Mouse (Mus musculus) liver, embryonic 13.5 days (tissue): ENCODE measurements at regions not wholly inside any gene's neighbourhood (a gene's known extent, or its start where the extent isn't known, plus 50 kb on each side); places are given as distances from the start of the nearest gene placed in this dataset.

Experiments
- ATAC-seq: fragments of 200-750 bp; cut with Nextera tagmentation; 2 replicates; pipeline ENCODE4 v1.8.0; 2017; ENCODE audit warnings: low read depth, mild to moderate bottlenecking, moderate number of reproducible peaks, moderate library complexity
- DNase-seq: peaks from one replicate; pipeline ENCODE4 v3.0.0; 2022
- H3K27ac ChIP-seq: fragments of 300-500 bp; sonication (generic); 2 replicates; pipeline ENCODE4 v1.5.1; 2015; ENCODE audit warnings: moderate library complexity, mild to moderate bottlenecking, inconsistent platforms
- H3K27me3 ChIP-seq: fragments of 300-500 bp; sonication (generic); 2 replicates; pipeline ENCODE4 v1.6.1; 2015; ENCODE audit warnings: mild to moderate bottlenecking, inconsistent platforms
- H3K36me3 ChIP-seq: fragments of 300-500 bp; sonication (generic); 2 replicates; pipeline ENCODE4 v1.6.1; 2015; ENCODE audit warnings: mild to moderate bottlenecking, inconsistent platforms
- H3K4me1 ChIP-seq: fragments of 300-500 bp; sonication (generic); replicated peaks from 2 replicates; pipeline ENCODE4 v1.6.1; 2015; ENCODE audit warnings: inconsistent platforms
- H3K4me2 ChIP-seq: fragments of 300-500 bp; sonication (generic); 2 replicates; pipeline ENCODE4 v1.6.1; 2015; ENCODE audit warnings: inconsistent platforms, mild to moderate bottlenecking, moderate library complexity
- H3K4me3 ChIP-seq: fragments of 300-500 bp; sonication (generic); replicated peaks from 2 replicates; pipeline ENCODE4 v1.5.1; 2015; ENCODE audit warnings: mild to moderate bottlenecking, inconsistent platforms
- H3K9ac ChIP-seq: fragments of 300-500 bp; sonication (generic); 2 replicates; pipeline ENCODE4 v1.6.1; 2015; ENCODE audit warnings: mild to moderate bottlenecking, inconsistent platforms
- H3K9me3 ChIP-seq: fragments of 300-500 bp; sonication (generic); replicated peaks from 2 replicates; pipeline ENCODE4 v1.6.1; 2016; ENCODE audit warnings: inconsistent platforms
- WGBS: fragments of 180-500 bp; shearing (Covaris S2); methylation state at CpG from one replicate; pipeline ENCODE4 v1.1.7; 2015; ENCODE audit not compliant: insufficient replicate concordance; 5-methylcytosine and 5-hydroxymethylcytosine counted together

- no peak overlapping the region for H3K4me2 ChIP-seq
- no peak overlapping the region for H3K27ac ChIP-seq
- WGBS = 72% methylated on average over 7 of the region's 7 CpGs
- DNase-seq (no peak), ATAC-seq (no peak)
- no peak overlapping the region for H3K4me3 ChIP-seq
- no peaks in the 10 kb centered on the region for H3K4me1 ChIP-seq
- H3K27me3 ChIP-seq = no peaks in the 10 kb centered on the region
- H3K36me3 ChIP-seq = no peaks in the 10 kb centered on the region
- no peaks in the 10 kb centered on the region for H3K9me3 ChIP-seq
- H3K9ac ChIP-seq = no peak overlapping the region
Measured at GRCm38 (mm10) chr2:79060320-79060719, 192.4 kb downstream of the Ube2e3 start.

DNA sequence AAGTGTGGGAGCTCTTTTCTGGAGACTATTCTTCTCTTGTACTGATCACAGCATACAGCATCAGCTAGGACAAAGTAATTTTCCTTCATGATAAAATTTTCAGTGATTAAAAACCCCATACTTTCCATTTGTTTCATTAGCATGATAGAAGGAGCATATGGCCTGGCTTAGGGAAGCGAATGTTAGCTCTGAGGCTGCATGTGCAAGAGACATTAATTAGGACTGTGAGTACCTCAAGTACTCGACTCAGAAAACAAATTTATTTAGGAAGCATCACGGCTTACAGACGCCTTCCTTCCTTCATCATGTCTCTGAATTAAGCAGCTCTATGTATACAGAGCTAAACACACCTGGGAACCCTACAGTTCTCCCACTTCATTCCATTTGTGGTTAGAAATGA, 193.6 kb upstream of the Itga4 start:
- DNase-seq = no peak
- H3K36me3 ChIP-seq = no peaks in the 10 kb centered on the region
- no peaks in the 10 kb centered on the region for H3K4me1 ChIP-seq
- H3K9me3 ChIP-seq = no peaks in the 10 kb centered on the region
- no peaks in the 10 kb centered on the region for H3K27me3 ChIP-seq
- ATAC-seq = no peak
- H3K4me2 ChIP-seq = no peak overlapping the region
- 67% methylated on average over 4 of the region's 4 CpGs for WGBS
- H3K4me3 ChIP-seq = no peak overlapping the region
- no peak overlapping the region for H3K9ac ChIP-seq
- H3K27ac ChIP-seq = no peak overlapping the region

GRCm38 (mm10) chr2:79062196-79062636, 193.0 kb upstream of the Itga4 start:
- no peak overlapping the region for H3K27ac ChIP-seq
- no peaks in the 10 kb centered on the region for H3K4me1 ChIP-seq
- ATAC-seq (no peak), DNase-seq (no peak)
- 67% methylated on average over 6 of the region's 6 CpGs for WGBS
- H3K9ac ChIP-seq = no peak overlapping the region
- no peak overlapping the region for H3K4me3 ChIP-seq
- H3K4me2 ChIP-seq = no peak overlapping the region
- no peaks in the 10 kb centered on the region for H3K36me3 ChIP-seq
- H3K9me3 ChIP-seq = no peaks in the 10 kb centered on the region
- no peaks in the 10 kb centered on the region for H3K27me3 ChIP-seq

DNA sequence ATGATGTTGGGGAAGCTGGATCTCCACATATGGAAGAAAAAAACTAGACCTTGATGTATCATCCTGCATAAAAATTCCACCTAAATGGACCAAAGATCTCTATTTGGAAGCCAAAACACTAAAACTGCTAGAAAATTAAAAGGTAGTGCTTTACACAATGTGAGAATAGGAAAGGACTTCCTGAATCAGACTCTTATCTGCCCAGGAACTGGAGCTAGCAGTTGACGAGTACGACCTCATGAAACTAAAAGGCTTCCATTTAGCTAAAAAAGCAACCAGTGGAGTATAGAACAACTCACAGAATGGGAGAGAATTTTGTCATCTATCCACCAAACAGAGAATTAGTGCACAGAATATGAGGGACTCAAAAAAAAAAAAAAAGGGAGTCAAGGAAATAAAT, 191.6 kb upstream of the Itga4 start:
- DNase-seq (no peak), ATAC-seq (no peak)
- H3K4me3 ChIP-seq = no peak overlapping the region
- no peak overlapping the region for H3K9ac ChIP-seq
- H3K4me2 ChIP-seq = no peak overlapping the region
- WGBS = 31% methylated on average over 2 of the region's 2 CpGs
- H3K36me3 ChIP-seq = no peaks in the 10 kb centered on the region
- no peaks in the 10 kb centered on the region for H3K4me1 ChIP-seq
- H3K27me3 ChIP-seq = no peaks in the 10 kb centered on the region
- no peak overlapping the region for H3K27ac ChIP-seq
- no peaks in the 10 kb centered on the region for H3K9me3 ChIP-seq

GRCm38 (mm10) chr2:79065321-79065720, 189.9 kb upstream of the Itga4 start:
- Histone ChIP-seq H3K9me3 (no peaks in the 10 kb centered on the region), H3K4me1 (no peaks in the 10 kb centered on the region), H3K27ac (no peak overlapping the region), H3K9ac (no peak overlapping the region), H3K4me2 (no peak overlapping the region), H3K36me3 (no peaks in the 10 kb centered on the region), H3K27me3 (no peaks in the 10 kb centered on the region), H3K4me3 (no peak overlapping the region)
- DNase-seq = no peak
- no peak for ATAC-seq
- WGBS = 51% methylated on average over 1 of the region's 1 CpGs

DNA sequence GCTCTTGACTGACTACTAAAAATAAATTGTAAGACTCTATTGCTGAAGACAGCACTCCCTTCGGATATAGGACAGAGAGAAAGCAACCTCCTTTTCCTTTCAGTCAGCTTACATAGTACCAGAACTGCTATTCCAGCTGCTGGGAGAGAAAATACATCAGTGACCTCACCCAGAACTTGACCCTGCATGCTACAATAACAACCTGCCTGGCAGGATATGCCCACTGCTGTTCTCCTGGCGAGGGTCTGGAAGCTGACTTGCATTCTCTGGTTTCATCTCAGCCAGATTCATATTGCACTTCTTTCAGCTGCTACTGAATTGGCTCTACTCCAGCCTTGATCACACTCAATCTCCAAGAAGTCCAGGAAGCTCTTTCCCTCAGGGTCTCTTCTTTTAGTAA, 179.1 kb upstream of the Itga4 start:
- no peak for ATAC-seq
- H3K4me3 ChIP-seq = no peak overlapping the region
- no peaks in the 10 kb centered on the region for H3K27me3 ChIP-seq
- no peaks in the 10 kb centered on the region for H3K9me3 ChIP-seq
- no peak for DNase-seq
- no peaks in the 10 kb centered on the region; the same call in 1 of the 2 replicates for H3K4me1 ChIP-seq
- no peak overlapping the region for H3K27ac ChIP-seq
- H3K9ac ChIP-seq = no peak overlapping the region
- 52% methylated on average over 2 of the region's 2 CpGs for WGBS
- no peaks in the 10 kb centered on the region for H3K36me3 ChIP-seq
- no peak overlapping the region for H3K4me2 ChIP-seq

- no peak for ATAC-seq
- WGBS = 44% methylated on average over 5 of the region's 5 CpGs
- H3K27me3 ChIP-seq = no peaks in the 10 kb centered on the region
- no peak overlapping the region for H3K4me3 ChIP-seq
- no peak overlapping the region for H3K27ac ChIP-seq
- H3K9me3 ChIP-seq = no peaks in the 10 kb centered on the region
- no peak overlapping the region for H3K9ac ChIP-seq
- H3K4me1 ChIP-seq = peaks cover 13% of the 10 kb centered on the region
- no peak for DNase-seq
- no peaks in the 10 kb centered on the region for H3K36me3 ChIP-seq
- no peak overlapping the region for H3K4me2 ChIP-seq
Measured at GRCm38 (mm10) chr2:79078836-79079394, 176.3 kb upstream of the Itga4 start.

DNA sequence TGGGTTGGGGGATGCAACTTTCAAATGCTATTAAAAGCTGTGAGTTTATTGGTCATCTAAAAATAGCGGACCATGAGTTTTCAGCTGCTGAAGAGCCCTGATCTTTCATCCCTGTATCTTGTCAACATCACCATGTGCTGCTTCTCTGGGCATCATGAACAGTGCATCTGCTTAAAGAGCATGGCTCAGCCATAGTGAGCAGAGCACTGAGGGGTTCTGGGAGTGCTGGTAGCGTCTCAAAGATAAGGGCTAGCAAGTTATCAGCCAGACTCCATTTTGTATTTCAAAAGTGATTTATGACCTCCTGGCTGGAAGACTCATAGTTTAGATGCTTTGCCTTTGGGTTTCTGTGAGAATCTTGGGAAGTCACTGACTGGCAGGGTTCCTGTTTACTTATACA, 173.5 kb upstream of the Itga4 start:
- DNase-seq (no peak), ATAC-seq (no peak)
- H3K9ac ChIP-seq = no peak overlapping the region
- H3K4me2 ChIP-seq = no peak overlapping the region
- 55% methylated on average over 2 of the region's 2 CpGs for WGBS
- no peak overlapping the region for H3K27ac ChIP-seq
- no peak overlapping the region for H3K4me3 ChIP-seq
- H3K27me3 ChIP-seq = no peaks in the 10 kb centered on the region
- H3K9me3 ChIP-seq = no peaks in the 10 kb centered on the region
- H3K36me3 ChIP-seq = no peaks in the 10 kb centered on the region
- peaks cover 20% of the 10 kb centered on the region for H3K4me1 ChIP-seq

- WGBS = 82% methylated on average over 4 of the region's 4 CpGs
- peaks cover 30% of the 10 kb centered on the region for H3K4me1 ChIP-seq
- no peak overlapping the region for H3K9ac ChIP-seq
- H3K4me3 ChIP-seq = no peak overlapping the region
- no peaks in the 10 kb centered on the region for H3K36me3 ChIP-seq
- DNase-seq (no peak), ATAC-seq (no peak)
- no peak overlapping the region for H3K4me2 ChIP-seq
- no peaks in the 10 kb centered on the region for H3K9me3 ChIP-seq
- no peak overlapping the region for H3K27ac ChIP-seq
- no peaks in the 10 kb centered on the region for H3K27me3 ChIP-seq
Measured at GRCm38 (mm10) chr2:79086280-79086679, 168.9 kb upstream of the Itga4 start.

GRCm38 (mm10) chr2:79086857-79087578, 168.2 kb upstream of the Itga4 start:
- peak overlapping the region; percentile 41 for H3K4me2 ChIP-seq
- DNase-seq = no peak

GRCm38 (mm10) chr2:79087600-79088205, 167.5 kb upstream of the Itga4 start:
- DNase-seq (no peak), ATAC-seq (no peak)
- Histone ChIP-seq H3K9me3 (no peaks in the 10 kb centered on the region), H3K27me3 (no peaks in the 10 kb centered on the region), H3K9ac (no peak overlapping the region), H3K4me3 (0 out of 2 replicates have a peak overlapping the region, but pooled peaks have one; percentile 8), H3K4me1 (peaks cover 19% of the 10 kb centered on the region), H3K27ac (no peak overlapping the region), H3K4me2 (peak overlapping the region; percentile 41), H3K36me3 (no peaks in the 10 kb centered on the region)
- 63% methylated on average over 9 of the region's 9 CpGs for WGBS

More at GRCm38 (mm10) chr2:79086857-79087578, 168.2 kb upstream of the Itga4 start:
- 0 out of 2 replicates have a peak overlapping the region, but pooled peaks have one; percentile 8 for H3K4me3 ChIP-seq
- no peak for ATAC-seq
- WGBS = 27% methylated on average over 9 of the region's 9 CpGs
- H3K9me3 ChIP-seq = no peaks in the 10 kb centered on the region
- no peaks in the 10 kb centered on the region for H3K36me3 ChIP-seq
- H3K27me3 ChIP-seq = no peaks in the 10 kb centered on the region
- no peak overlapping the region for H3K27ac ChIP-seq
- no peak overlapping the region for H3K9ac ChIP-seq
- H3K4me1 ChIP-seq = peaks cover 24% of the 10 kb centered on the region
